Mouse (Mus musculus) heart, adult 2 months (tissue): ENCODE measurements at regions not wholly inside any gene's neighbourhood (a gene's known extent, or its start where the extent isn't known, plus 50 kb on each side); places are given as distances from the start of the nearest gene placed in this dataset.

Source experiments
- CTCF ChIP-seq: fragments of 200-600 bp; IDR thresholded peaks from 2 replicates; pipeline ENCODE4 v1.8.1; 2022; ENCODE audit warnings: antibody characterized with exemption, mild to moderate bottlenecking, moderate library complexity
- EP300 ChIP-seq: fragments of 200-500 bp; IDR thresholded peaks from 2 replicates; pipeline ENCODE4 v1.6.1; 2011; ENCODE audit warnings: low read depth, low read length, control low read depth; ENCODE audit not compliant: insufficient read depth
- POLR2A ChIP-seq: fragments of 200-500 bp; IDR thresholded peaks from 2 replicates; pipeline ENCODE4 v1.6.1; 2011; ENCODE audit warnings: mild to moderate bottlenecking, low read depth, low read length, control low read depth; ENCODE audit not compliant: insufficient read depth

DNA sequence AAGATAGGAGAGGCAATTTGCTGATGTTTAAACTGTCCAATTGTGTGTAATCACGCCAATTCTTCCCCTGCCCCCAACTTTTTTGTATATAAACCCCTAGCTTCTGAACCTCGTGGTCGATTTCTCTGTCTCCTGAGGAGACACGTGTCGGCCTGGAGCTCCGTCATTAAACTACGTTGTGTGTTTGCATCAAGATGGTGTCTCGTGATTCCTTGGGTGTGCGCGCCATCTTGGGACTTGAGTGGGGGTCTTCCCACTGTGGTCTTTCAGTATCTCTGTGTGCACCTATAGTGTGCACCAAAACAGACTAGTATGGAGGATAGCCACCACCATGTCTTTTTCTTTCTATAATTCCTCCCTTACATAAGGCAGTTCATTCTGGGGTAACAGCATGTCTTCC, 128.4 kb downstream of the Plekhb2 start:
- TF ChIP-seq CTCF (no peak), POLR2A (no peak), EP300 (no peak)
